Mouse (Mus musculus) midbrain, embryonic 13.5 days (tissue): ENCODE results near the gene Gm1113. TPM values are rescaled to one million over a fixed set of nuclear protein-coding genes. Genes with fewer than 3 reads are reported as not detected.

ENCODE experiments used
- ATAC-seq: fragments of 200-750 bp; cut with Nextera tagmentation; 2 replicates; pipeline ENCODE4 v1.8.0; 2017; ENCODE audit warnings: mild to moderate bottlenecking, moderate TSS enrichment, moderate library complexity
- H3K27ac ChIP-seq: fragments of 300-500 bp; sonication (generic); 2 replicates; pipeline ENCODE4 v1.5.1; 2015; ENCODE audit warnings: inconsistent platforms, mild to moderate bottlenecking, moderate library complexity
- H3K27me3 ChIP-seq: fragments of 300-500 bp; sonication (generic); 2 replicates; pipeline ENCODE4 v1.6.1; 2015; ENCODE audit warnings: mild to moderate bottlenecking, inconsistent platforms
- H3K36me3 ChIP-seq: fragments of 300-500 bp; sonication (generic); 2 replicates; pipeline ENCODE4 v1.6.1; 2015; ENCODE audit warnings: mild to moderate bottlenecking, inconsistent platforms
- H3K4me1 ChIP-seq: fragments of 300-500 bp; sonication (generic); replicated peaks from 2 replicates; pipeline ENCODE4 v1.6.1; 2015; ENCODE audit warnings: inconsistent platforms
- H3K4me2 ChIP-seq: fragments of 300-500 bp; sonication (generic); replicated peaks from 2 replicates; pipeline ENCODE4 v1.6.1; 2015; ENCODE audit warnings: moderate library complexity, mild to moderate bottlenecking, inconsistent platforms
- H3K4me3 ChIP-seq: fragments of 300-500 bp; sonication (generic); replicated peaks from 2 replicates; pipeline ENCODE4 v1.5.1; 2015; ENCODE audit warnings: mild to moderate bottlenecking, inconsistent platforms
- H3K9ac ChIP-seq: fragments of 300-500 bp; sonication (generic); replicated peaks from 2 replicates; pipeline ENCODE4 v1.6.1; 2015; ENCODE audit warnings: mild to moderate bottlenecking, inconsistent platforms
- H3K9me3 ChIP-seq: fragments of 300-500 bp; sonication (generic); 2 replicates; pipeline ENCODE4 v1.6.1; 2016; ENCODE audit warnings: mild to moderate bottlenecking, inconsistent platforms
- WGBS: fragments of 180-500 bp; shearing (Covaris S2); methylation state at CpG from one replicate; pipeline ENCODE4 v1.1.7; 2015; 5-methylcytosine and 5-hydroxymethylcytosine counted together
- polyA plus RNA-seq: library from polyadenylated mRNA; unstranded; fragments of >200 nt; fragmentation: Nextera tagmentation; extraction: Ambion mirVana; gene quantifications from 2 replicates; pipeline ENCODE4 v1.2.1, GENCODE M21; 2015

Gene Gm1113
- polyA plus RNA-seq, 1 experiment from 2014 or later = not detected

DNA sequence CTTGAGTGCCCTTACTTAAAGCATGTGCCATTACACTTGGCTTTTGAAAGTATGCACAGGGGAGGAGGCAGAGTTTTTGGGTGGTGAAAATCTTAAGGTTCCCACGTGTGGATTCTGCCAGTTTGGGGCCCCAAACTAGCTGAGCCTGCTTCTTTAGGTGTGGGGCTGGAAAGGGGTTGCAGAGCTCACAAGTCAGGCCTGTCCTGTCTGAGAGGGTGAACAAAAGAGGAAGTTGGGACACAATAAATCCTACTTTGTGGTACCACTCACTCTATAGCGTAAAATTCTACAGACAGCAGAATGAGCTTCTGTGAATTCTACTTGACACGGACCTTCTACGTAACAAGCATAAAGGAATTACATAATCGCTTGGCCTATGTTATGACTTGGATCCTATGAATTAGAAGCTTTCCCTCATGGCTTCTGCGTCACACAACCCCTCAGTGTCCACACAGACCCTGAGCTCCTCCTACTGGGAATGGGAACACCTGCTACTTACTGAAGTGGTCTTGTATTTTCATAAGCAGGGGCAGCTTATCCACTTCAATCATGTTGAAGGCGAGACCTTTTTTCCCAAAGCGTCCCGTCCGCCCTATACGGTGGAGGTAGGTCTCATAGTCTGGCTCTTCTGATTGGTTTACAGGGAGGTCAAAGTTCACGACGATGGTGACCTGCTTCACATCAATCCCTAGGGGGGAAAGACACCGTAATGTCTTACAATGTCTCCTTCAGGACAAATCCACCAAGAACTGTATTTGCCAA, 25.2 kb upstream of the Gm1113 start:
- Histone ChIP-seq H3K4me1 (no peaks in the 10 kb centered on the region), H3K4me2 (no peak overlapping the region), H3K9me3 (no peaks in the 10 kb centered on the region), H3K4me3 (no peak overlapping the region), H3K27me3 (0 out of 2 replicates have a peak, but pooled peaks cover 2% of the 10 kb centered on the region), H3K36me3 (peaks cover 49% of the 10 kb centered on the region), H3K9ac (no peak overlapping the region), H3K27ac (no peak overlapping the region)
- ATAC-seq = no peak
- WGBS = 73% methylated on average over 14 of the region's 14 CpGs

GRCm38 (mm10) chr9:35541941-35542340, 23.9 kb upstream of the Gm1113 start:
- WGBS = 77% methylated on average over 6 of the region's 6 CpGs

GRCm38 (mm10) chr9:35541488-35541887, 23.4 kb upstream of the Gm1113 start:
- Histone ChIP-seq H3K4me3 (no peak overlapping the region), H3K27ac (no peak overlapping the region), H3K9ac (no peak overlapping the region), H3K36me3 (peaks cover 40% of the 10 kb centered on the region), H3K27me3 (0 out of 2 replicates have a peak, but pooled peaks cover 2% of the 10 kb centered on the region), H3K9me3 (no peaks in the 10 kb centered on the region), H3K4me1 (no peaks in the 10 kb centered on the region), H3K4me2 (no peak overlapping the region)
- 7% methylated on average over 6 of the region's 6 CpGs for WGBS
- ATAC-seq = peak; percentile 85

More at GRCm38 (mm10) chr9:35541941-35542340, 23.9 kb upstream of the Gm1113 start:
- ATAC-seq = no peak
- Histone ChIP-seq H3K4me1 (no peaks in the 10 kb centered on the region), H3K27me3 (0 out of 2 replicates have a peak, but pooled peaks cover 2% of the 10 kb centered on the region), H3K36me3 (peaks cover 44% of the 10 kb centered on the region), H3K9me3 (no peaks in the 10 kb centered on the region), H3K4me3 (no peak overlapping the region), H3K9ac (no peak overlapping the region), H3K4me2 (no peak overlapping the region), H3K27ac (no peak overlapping the region)

DNA sequence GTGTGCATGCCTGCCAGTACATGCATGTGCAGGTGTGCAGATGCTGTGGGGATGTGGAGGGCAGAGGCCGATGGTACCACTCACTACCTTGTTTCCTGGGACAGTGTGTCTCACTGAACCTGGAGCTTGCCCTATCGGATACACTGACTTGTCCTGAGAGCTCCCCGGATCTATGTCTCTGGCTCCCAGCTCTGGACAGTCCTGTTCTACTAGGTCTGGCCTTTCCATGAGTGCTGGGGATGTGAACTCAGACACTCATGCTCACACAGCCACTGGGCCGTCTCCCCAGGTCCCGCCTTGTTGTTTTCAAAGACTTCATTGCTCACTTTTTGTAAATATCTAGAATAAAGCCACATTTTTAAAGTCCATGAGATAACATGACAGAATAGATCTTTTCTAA, 23.0 kb upstream of the Gm1113 start:
- Histone ChIP-seq H3K27me3 (0 out of 2 replicates have a peak, but pooled peaks cover 2% of the 10 kb centered on the region), H3K4me3 (no peak overlapping the region), H3K4me1 (no peaks in the 10 kb centered on the region), H3K27ac (no peak overlapping the region), H3K36me3 (peaks cover 37% of the 10 kb centered on the region), H3K4me2 (no peak overlapping the region), H3K9ac (no peak overlapping the region), H3K9me3 (no peaks in the 10 kb centered on the region)
- 87% methylated on average over 5 of the region's 5 CpGs for WGBS
- no peak for ATAC-seq

GRCm38 (mm10) chr9:35539001-35539750, 21.1 kb upstream of the Gm1113 start:
- no peak for ATAC-seq
- 77% methylated on average over 13 of the region's 13 CpGs for WGBS

GRCm38 (mm10) chr9:35535876-35536275, 17.8 kb upstream of the Gm1113 start:
- H3K4me2 ChIP-seq = no peak overlapping the region
- no peaks in the 10 kb centered on the region for H3K27me3 ChIP-seq
- no peak for ATAC-seq
- WGBS = 78% methylated on average over 4 of the region's 4 CpGs
- 0 out of 2 replicates have a peak, but pooled peaks cover 3% of the 10 kb centered on the region for H3K36me3 ChIP-seq
- H3K4me1 ChIP-seq = no peaks in the 10 kb centered on the region
- no peak overlapping the region for H3K9ac ChIP-seq
- H3K9me3 ChIP-seq = no peaks in the 10 kb centered on the region
- H3K4me3 ChIP-seq = no peak overlapping the region
- no peak overlapping the region for H3K27ac ChIP-seq

More at GRCm38 (mm10) chr9:35539001-35539750, 21.1 kb upstream of the Gm1113 start:
- Histone ChIP-seq H3K27me3 (no peaks in the 10 kb centered on the region), H3K9me3 (no peaks in the 10 kb centered on the region), H3K4me2 (no peak overlapping the region), H3K9ac (0 out of 2 replicates have a peak overlapping the region, but pooled peaks have one; percentile 25), H3K4me1 (no peaks in the 10 kb centered on the region), H3K27ac (no peak overlapping the region), H3K4me3 (no peak overlapping the region), H3K36me3 (peaks cover 19% of the 10 kb centered on the region; the same call in 1 of the 2 replicates)

DNA sequence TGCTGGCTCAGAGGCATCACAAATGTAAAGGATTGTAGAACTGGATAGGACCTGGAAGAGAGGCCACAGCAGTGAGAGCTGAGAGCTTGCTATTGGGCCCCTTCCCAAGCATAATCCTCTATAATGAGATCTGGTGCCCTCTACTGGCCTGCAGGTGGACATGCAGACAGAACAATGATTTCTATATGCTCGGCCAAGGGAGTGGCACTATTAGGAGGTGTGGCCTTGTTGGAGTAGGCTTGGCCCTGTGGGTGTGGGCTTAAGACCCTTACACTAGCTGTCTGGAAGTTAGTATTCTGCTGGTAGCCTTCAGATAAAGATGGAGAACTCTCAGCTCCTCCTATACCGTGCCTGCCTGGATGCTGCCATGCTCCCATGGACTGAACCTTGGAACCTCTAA, 17.0 kb upstream of the Gm1113 start:
- WGBS = 2% methylated on average over 2 of the region's 2 CpGs
- Histone ChIP-seq H3K4me2 (no peak overlapping the region), H3K4me3 (no peak overlapping the region), H3K27me3 (no peaks in the 10 kb centered on the region), H3K9me3 (no peaks in the 10 kb centered on the region), H3K27ac (no peak overlapping the region), H3K9ac (no peak overlapping the region), H3K36me3 (0 out of 2 replicates have a peak, but pooled peaks cover 3% of the 10 kb centered on the region), H3K4me1 (no peaks in the 10 kb centered on the region)
- ATAC-seq = peak; percentile 94

- no peak overlapping the region for H3K27ac ChIP-seq
- no peak overlapping the region for H3K4me2 ChIP-seq
- H3K4me3 ChIP-seq = no peak overlapping the region
- 79% methylated on average over 9 of the region's 9 CpGs for WGBS
- no peaks in the 10 kb centered on the region for H3K4me1 ChIP-seq
- H3K9me3 ChIP-seq = no peaks in the 10 kb centered on the region
- no peak overlapping the region for H3K9ac ChIP-seq
- no peaks in the 10 kb centered on the region for H3K27me3 ChIP-seq
- ATAC-seq = no peak
- no peaks in the 10 kb centered on the region for H3K36me3 ChIP-seq
Observed at GRCm38 (mm10) chr9:35533266-35533665, 15.2 kb upstream of the Gm1113 start.

DNA sequence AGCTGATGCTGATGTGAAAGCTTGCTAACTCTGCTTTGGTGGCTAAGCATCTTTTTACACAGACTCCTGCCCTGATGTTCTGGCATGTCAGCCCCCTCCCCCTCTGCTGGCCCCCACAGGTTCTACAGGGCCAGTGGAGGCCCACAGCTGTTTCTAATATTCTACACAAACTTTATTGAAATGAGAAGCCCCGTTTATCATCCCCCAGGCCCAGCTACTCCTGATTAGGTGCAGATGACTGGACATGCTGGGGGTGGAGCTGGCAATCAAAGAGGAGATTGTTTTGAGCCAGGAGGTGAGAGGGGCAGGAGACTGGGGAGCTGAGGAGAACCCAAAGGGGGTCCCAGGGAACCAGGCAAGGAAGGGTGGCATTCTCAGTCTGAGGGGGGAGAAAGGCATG, 11.7 kb upstream of the Gm1113 start:
- Histone ChIP-seq H3K9ac (no peak overlapping the region), H3K4me2 (no peak overlapping the region), H3K4me1 (no peaks in the 10 kb centered on the region), H3K27ac (no peak overlapping the region), H3K9me3 (no peaks in the 10 kb centered on the region), H3K36me3 (no peaks in the 10 kb centered on the region), H3K27me3 (no peaks in the 10 kb centered on the region), H3K4me3 (no peak overlapping the region)
- no peak for ATAC-seq
- WGBS = 40% methylated on average over 1 of the region's 1 CpGs

DNA sequence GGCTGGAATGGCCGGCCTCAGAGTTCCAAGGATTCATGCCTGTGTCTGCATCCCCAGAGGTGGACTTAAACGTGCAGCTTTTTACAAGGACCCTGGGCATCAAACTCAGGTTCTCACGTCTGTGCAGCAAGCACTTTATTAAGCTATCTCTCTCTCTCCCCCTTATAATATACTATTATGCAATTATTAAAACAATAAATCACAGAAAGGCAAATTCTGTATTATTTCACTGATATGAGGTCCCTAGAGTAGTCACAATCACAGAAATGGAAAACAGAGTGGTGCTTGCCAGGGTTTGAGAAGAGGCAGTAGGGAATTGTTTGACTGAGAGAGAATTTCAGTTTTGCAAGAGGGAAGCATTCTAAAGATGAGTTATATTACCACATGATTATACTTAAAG, 11.1 kb upstream of the Gm1113 start:
- no peak for ATAC-seq
- 81% methylated on average over 3 of the region's 3 CpGs for WGBS
- no peak overlapping the region for H3K4me2 ChIP-seq
- H3K4me1 ChIP-seq = peaks cover 3% of the 10 kb centered on the region
- H3K27me3 ChIP-seq = no peaks in the 10 kb centered on the region
- H3K9me3 ChIP-seq = no peaks in the 10 kb centered on the region
- H3K36me3 ChIP-seq = no peaks in the 10 kb centered on the region
- no peak overlapping the region for H3K9ac ChIP-seq
- H3K27ac ChIP-seq = no peak overlapping the region
- no peak overlapping the region for H3K4me3 ChIP-seq

DNA sequence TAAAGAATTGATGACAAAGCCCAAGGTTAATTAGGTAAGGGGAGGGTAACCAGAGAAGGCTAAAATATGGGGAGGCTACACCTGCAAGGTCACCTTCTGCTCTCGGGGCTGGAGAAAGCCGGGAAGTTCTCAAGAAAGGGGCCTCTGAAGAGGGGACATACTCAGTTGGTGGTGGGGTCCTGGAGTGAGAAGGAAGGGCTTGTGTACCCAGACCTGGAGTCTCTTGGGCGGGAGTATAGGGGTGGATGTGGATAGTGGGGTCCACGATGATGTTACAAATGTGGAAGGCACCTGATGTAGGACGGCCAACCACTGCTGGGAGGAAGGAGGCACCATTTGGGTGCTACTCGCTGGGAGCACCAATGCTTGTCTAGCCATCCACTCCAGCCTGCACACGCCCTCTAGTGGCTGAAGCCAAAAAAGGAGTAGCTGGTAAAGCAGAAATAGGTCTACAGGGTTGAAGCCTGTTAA, 5.9 kb upstream of the Gm1113 start:
- ATAC-seq = peak; percentile 85
- 0 out of 2 replicates have a peak overlapping the region, but pooled peaks have one; percentile 40 for H3K27ac ChIP-seq

GRCm38 (mm10) chr9:35523541-35523940, 5.5 kb upstream of the Gm1113 start:
- no peak overlapping the region; the same call in 1 of the 2 replicates for H3K4me2 ChIP-seq
- H3K9me3 ChIP-seq = no peaks in the 10 kb centered on the region
- no peaks in the 10 kb centered on the region for H3K36me3 ChIP-seq
- peak; percentile 81 for ATAC-seq
- H3K4me1 ChIP-seq = peaks cover 14% of the 10 kb centered on the region
- no peak overlapping the region for H3K9ac ChIP-seq
- H3K27me3 ChIP-seq = 0 out of 2 replicates have a peak, but pooled peaks cover 4% of the 10 kb centered on the region
- 10% methylated on average over 5 of the region's 5 CpGs for WGBS
- no peak overlapping the region for H3K4me3 ChIP-seq
- no peak overlapping the region for H3K27ac ChIP-seq

More for the DNA sequence above, 5.9 kb upstream of the Gm1113 start:
- Histone ChIP-seq H3K4me3 (no peak overlapping the region), H3K9me3 (no peaks in the 10 kb centered on the region), H3K9ac (no peak overlapping the region), H3K4me1 (peaks cover 14% of the 10 kb centered on the region), H3K4me2 (no peak overlapping the region; the same call in 1 of the 2 replicates), H3K36me3 (no peaks in the 10 kb centered on the region), H3K27me3 (0 out of 2 replicates have a peak, but pooled peaks cover 4% of the 10 kb centered on the region)
- WGBS = 18% methylated on average over 7 of the region's 7 CpGs
